Mouse (Mus musculus) embryo, embryonic 9.5 days (tissue): ENCODE measurements at regions not wholly inside any gene's neighbourhood (a gene's known extent, or its start where the extent isn't known, plus 50 kb on each side); places are given as distances from the start of the nearest gene placed in this dataset.

Experiments
- DNase-seq: peaks from one replicate; pipeline ENCODE4 v3.0.0-alpha.2; 2017; ENCODE audit errors: extremely low spot score

GRCm38 (mm10) chr12:54577235-54577634 lies 79.1 kb downstream of the Sptssa start:
- DNase-seq: peak; percentile 6

GRCm38 (mm10) chr12:54576821-54577220 lies 79.6 kb downstream of the Sptssa start:
- DNase-seq: no peak

- DNase-seq: no peak
Measured at GRCm38 (mm10) chr12:54572866-54573265, 83.5 kb downstream of the Sptssa start.

GRCm38 (mm10) chr12:54568078-54568931 lies 88.1 kb downstream of the Sptssa start:
- no peak for DNase-seq

GRCm38 (mm10) chr12:54567426-54567790 lies 89.0 kb downstream of the Sptssa start:
- DNase-seq: no peak

GRCm38 (mm10) chr12:54566532-54567425 lies 89.6 kb downstream of the Sptssa start:
- no peak for DNase-seq

GRCm38 (mm10) chr12:54561981-54562380 lies 94.4 kb downstream of the Sptssa start:
- no peak for DNase-seq

- peak; percentile 38 for DNase-seq
Measured at GRCm38 (mm10) chr12:54558106-54558505, 98.3 kb downstream of the Sptssa start.

GRCm38 (mm10) chr12:54549659-54550058 lies 106.7 kb downstream of the Sptssa start:
- no peak for DNase-seq

GRCm38 (mm10) chr12:54545821-54546608 lies 110.4 kb downstream of the Sptssa start:
- DNase-seq: peak; percentile 86

GRCm38 (mm10) chr12:54538320-54538705 lies 118.1 kb downstream of the Sptssa start:
- no peak for DNase-seq

- no peak for DNase-seq
Measured at GRCm38 (mm10) chr12:54537690-54538319, 118.6 kb downstream of the Sptssa start.

GRCm38 (mm10) chr12:54537022-54537421 lies 119.4 kb downstream of the Sptssa start:
- no peak for DNase-seq

- no peak for DNase-seq
Measured at GRCm38 (mm10) chr12:54535556-54536516, 120.5 kb downstream of the Sptssa start.

- DNase-seq: no peak
Measured at GRCm38 (mm10) chr12:54534910-54535309, 121.5 kb downstream of the Sptssa start.

GRCm38 (mm10) chr12:54533134-54533533 lies 123.2 kb downstream of the Sptssa start:
- no peak for DNase-seq

GRCm38 (mm10) chr12:54532062-54532461 lies 124.3 kb downstream of the Sptssa start:
- no peak for DNase-seq

- DNase-seq: no peak
Measured at GRCm38 (mm10) chr12:54528046-54528445, 128.3 kb downstream of the Sptssa start.

GRCm38 (mm10) chr12:54527577-54527976 lies 128.8 kb downstream of the Sptssa start:
- DNase-seq: no peak

GRCm38 (mm10) chr12:54520406-54520805 lies 136.0 kb downstream of the Sptssa start:
- DNase-seq: no peak
